Mouse (Mus musculus) heart, embryonic 14.5 days (tissue): Measurements from ENCODE around the gene Aif1. TPM values are rescaled to one million over a fixed set of nuclear protein-coding genes. Genes with fewer than 3 reads are reported as not detected.

Source experiments
- ATAC-seq: fragments of 200-750 bp; cut with Nextera tagmentation; 2 replicates; pipeline ENCODE4 v1.8.0; 2017; ENCODE audit warnings: low read depth, moderate TSS enrichment; ENCODE audit not compliant: insufficient number of reproducible peaks, insufficient read depth, low FRiP score
- H3K27ac ChIP-seq, 2 experiments: fragments of 200-500 bp in 1 of 2; fragments of 300-500 bp in 1 of 2; sonication (generic) in 1 of 2; replicated peaks in 1 of 2; 2 replicates each; pipeline ENCODE4 v1.5.1; 2012 to 2014; ENCODE audit warnings: low read depth in 2 of 2, low read length in 2 of 2, control low read depth in 1 of 2, mild to moderate bottlenecking in 1 of 2, mixed read lengths in 1 of 2; ENCODE audit not compliant: control insufficient read depth in 1 of 2, insufficient read depth in 1 of 2
- H3K27me3 ChIP-seq: fragments of 300-500 bp; sonication (generic); 2 replicates; pipeline ENCODE4 v1.6.1; 2014; ENCODE audit warnings: mild to moderate bottlenecking, low read length, control low read depth; ENCODE audit not compliant: control insufficient read depth, insufficient read depth
- H3K36me3 ChIP-seq: fragments of 300-500 bp; sonication (generic); 2 replicates; pipeline ENCODE4 v1.6.1; 2014; ENCODE audit warnings: mild to moderate bottlenecking, control low read depth, low read length, mixed read lengths; ENCODE audit not compliant: control insufficient read depth, insufficient read depth
- H3K4me1 ChIP-seq, 2 experiments: fragments of 200-500 bp in 1 of 2; fragments of 300-500 bp in 1 of 2; sonication (generic) in 1 of 2; 2 replicates each; pipeline ENCODE4 v1.6.1; 2012 to 2014; ENCODE audit warnings: low read length in 2 of 2, control low read depth in 1 of 2, mixed read lengths in 1 of 2; ENCODE audit not compliant: control insufficient read depth in 2 of 2, insufficient read depth in 2 of 2
- H3K4me2 ChIP-seq: fragments of 300-500 bp; sonication (generic); 2 replicates; pipeline ENCODE4 v1.6.1; 2014; ENCODE audit warnings: mild to moderate bottlenecking, low read length
- H3K4me3 ChIP-seq, 2 experiments: fragments of 200-500 bp in 1 of 2; fragments of 300-500 bp in 1 of 2; sonication (generic) in 1 of 2; 2 replicates each; pipeline ENCODE4 v1.5.1; 2012 to 2014; ENCODE audit warnings: low read length in 2 of 2, mild to moderate bottlenecking in 2 of 2, control low read depth in 1 of 2, low read depth in 1 of 2, moderate library complexity in 1 of 2; ENCODE audit not compliant: control insufficient read depth in 1 of 2, insufficient read depth in 1 of 2
- H3K9ac ChIP-seq: fragments of 300-500 bp; sonication (generic); 2 replicates; pipeline ENCODE4 v1.6.1; 2014; ENCODE audit warnings: mild to moderate bottlenecking, low read length
- H3K9me3 ChIP-seq: fragments of 300-500 bp; sonication (generic); 2 replicates; pipeline ENCODE4 v1.6.1; 2016; ENCODE audit warnings: low read length, control low read depth; ENCODE audit not compliant: control insufficient read depth
- WGBS: fragments of 180-500 bp; shearing (Covaris S2); extraction: QIAGEN DNeasy Blood & Tissue Kit; methylation state at CpG from one replicate; pipeline ENCODE4 v1.1.7; 2014; 5-methylcytosine and 5-hydroxymethylcytosine counted together
- polyA plus RNA-seq: library from polyadenylated mRNA; unstranded; fragments of >200 nt; fragmentation: Nextera tagmentation; extraction: Ambion mirVana; gene quantifications from 2 replicates; pipeline ENCODE4 v1.2.1, GENCODE M21; 2014

Aif1 gene
- polyA plus RNA-seq, 1 experiment from 2014 or later: 7.4 TPM

GRCm38 (mm10) chr17:35213071-35213470 is 37.2 kb upstream of the Aif1 start:
- Histone ChIP-seq H3K27me3 (no peaks in the 10 kb centered on the region), H3K9me3 (no peaks in the 10 kb centered on the region), H3K4me3 (no peak overlapping the region), H3K9ac (no peak overlapping the region), H3K4me2 (no peak overlapping the region), H3K36me3 (no peaks in the 10 kb centered on the region), H3K27ac (no peak overlapping the region), H3K4me1 (peaks cover under 1 to 4% of the 10 kb centered on the region in 2 experiments; a peak in 1 of 4 replicates)
- 90% methylated on average over 5 of the region's 5 CpGs for WGBS
- no peak for ATAC-seq

- Histone ChIP-seq H3K4me2 (no peak overlapping the region), H3K9ac (no peak overlapping the region), H3K4me1 (peaks cover 0 to 3% of the 10 kb centered on the region in 2 experiments; a peak in 1 of 4 replicates), H3K4me3 (no peak overlapping the region), H3K27me3 (0 out of 2 replicates have a peak, but pooled peaks cover 3% of the 10 kb centered on the region), H3K27ac (no peak overlapping the region), H3K9me3 (no peaks in the 10 kb centered on the region), H3K36me3 (no peaks in the 10 kb centered on the region)
- 64% methylated on average over 3 of the region's 3 CpGs for WGBS
- ATAC-seq: no peak
These were observed 34.7 kb upstream of the Aif1 start for GRCm38 (mm10) chr17:35210593-35210992.

DNA sequence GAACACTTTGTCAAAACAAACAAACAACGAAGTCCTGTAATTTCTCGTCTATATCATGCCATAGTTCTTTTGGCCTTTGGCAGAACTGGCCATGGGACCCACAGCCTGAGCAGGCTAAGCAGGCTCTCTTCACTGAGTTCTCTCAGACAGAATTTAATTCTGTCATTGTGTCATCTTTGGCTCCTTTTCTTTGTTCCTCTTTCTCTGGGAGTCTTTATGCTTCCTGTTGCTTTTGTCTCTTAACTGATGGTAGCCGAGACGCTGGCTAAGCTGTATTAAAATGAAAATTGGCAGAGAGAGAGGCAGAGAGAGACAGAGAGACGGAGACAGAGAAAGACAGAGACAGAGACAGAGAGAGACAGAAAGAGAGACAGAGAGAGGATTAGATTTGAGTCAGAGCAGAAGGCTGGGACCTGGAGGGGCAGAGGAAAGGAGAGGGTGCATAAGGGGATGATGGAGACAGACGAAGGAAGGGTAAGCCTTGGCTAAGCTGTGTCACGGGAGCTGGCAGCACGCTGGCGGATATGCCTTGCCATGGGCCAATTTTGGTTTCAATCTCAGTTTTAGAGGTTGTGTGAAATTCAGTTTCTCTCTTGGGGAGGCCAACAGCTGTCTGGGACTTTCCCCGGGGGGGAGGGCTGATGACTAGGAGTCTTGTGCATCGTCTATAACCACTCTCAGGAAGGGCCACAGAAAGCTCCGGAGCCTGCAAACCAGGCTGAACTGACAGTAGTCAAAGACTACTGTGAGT is 34.1 kb upstream of the Aif1 start:
- Histone ChIP-seq H3K27me3 (peaks cover 8% of the 10 kb centered on the region), H3K36me3 (no peaks in the 10 kb centered on the region), H3K4me2 (no peak overlapping the region), H3K9me3 (no peaks in the 10 kb centered on the region), H3K9ac (no peak overlapping the region), H3K27ac (no peak overlapping the region), H3K4me1 (peaks cover 0 to 3% of the 10 kb centered on the region in 2 experiments; a peak in 1 of 4 replicates), H3K4me3 (no peak overlapping the region)
- no peak for ATAC-seq
- 70% methylated on average over 12 of the region's 12 CpGs for WGBS

DNA sequence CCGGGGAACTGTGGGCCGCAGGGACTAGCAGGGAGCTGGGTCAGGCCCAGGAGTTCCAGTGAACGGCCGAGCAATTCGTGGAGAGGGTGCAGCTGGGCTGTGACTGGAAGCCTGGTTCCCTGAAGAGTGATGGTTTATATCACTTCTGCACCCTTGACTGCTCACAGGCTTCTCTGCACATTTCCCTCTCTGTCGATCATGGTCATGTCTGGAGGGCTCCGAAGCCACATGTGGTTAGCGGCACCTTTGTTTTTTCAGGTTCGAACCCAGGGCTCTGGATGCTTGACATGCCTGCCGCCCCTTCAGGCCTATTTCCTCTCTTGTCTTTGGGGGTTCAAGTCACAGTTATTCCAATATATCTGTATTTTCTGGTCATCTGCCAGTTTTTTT is 29.5 kb upstream of the Aif1 start:
- Histone ChIP-seq H3K36me3 (no peaks in the 10 kb centered on the region), H3K9ac (no peak overlapping the region), H3K27me3 (peaks cover 50% of the 10 kb centered on the region), H3K4me3 (no peak overlapping the region), H3K4me1 (peaks cover 0 to 3% of the 10 kb centered on the region in 2 experiments; a peak in 2 of 4 replicates), H3K9me3 (no peaks in the 10 kb centered on the region), H3K27ac (no peak overlapping the region), H3K4me2 (no peak overlapping the region)
- WGBS: 44% methylated on average over 10 of the region's 10 CpGs
- no peak for ATAC-seq

DNA sequence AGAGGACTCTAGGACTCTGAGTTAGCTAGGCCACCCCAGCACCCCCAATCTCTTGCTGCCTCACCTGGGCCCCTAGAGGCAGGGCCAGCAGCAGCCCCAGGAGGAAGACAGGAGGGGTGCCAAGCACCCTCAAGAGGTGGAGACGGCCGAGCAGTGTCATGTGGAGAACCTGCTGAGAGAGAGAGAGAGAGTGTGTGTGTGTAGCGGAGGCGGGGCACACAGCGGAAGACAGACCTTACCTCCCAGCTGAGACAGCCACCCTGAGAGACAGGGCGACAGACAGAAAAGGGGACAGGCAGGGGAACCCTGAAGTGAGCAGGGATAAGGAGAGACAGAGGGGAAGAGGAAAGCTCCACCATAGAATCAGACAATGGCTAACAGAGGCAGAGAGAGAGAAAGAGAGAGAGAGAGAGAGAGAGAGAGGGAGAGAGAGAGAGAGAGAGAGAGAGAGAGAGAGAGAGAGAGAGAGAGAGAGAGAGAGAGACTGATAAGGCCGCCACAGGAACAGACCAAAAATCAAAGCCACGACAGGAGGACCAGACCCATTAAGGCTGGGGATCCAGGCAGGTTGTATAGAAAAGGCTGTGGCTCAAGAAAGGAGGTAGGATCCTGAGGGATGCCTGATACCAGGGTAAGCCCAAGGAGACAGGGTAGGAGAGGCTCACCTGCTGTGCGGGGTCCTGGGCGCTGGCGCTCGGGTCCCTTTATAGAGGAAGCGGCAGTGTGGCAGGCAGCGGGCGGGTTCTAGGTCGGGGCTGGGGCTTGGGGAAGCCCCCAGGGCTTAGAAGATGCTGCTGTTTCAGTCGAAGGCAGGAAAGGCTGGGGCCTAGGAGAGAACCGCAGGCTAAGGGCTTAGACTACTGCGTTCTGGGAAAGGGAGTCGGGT is 28.9 kb upstream of the Aif1 start, which contains the start of gene Lta:
Gene Lta, minus strand, starts transcription at position 858 of the 886 bp plus-strand sequence.
- H3K27me3 ChIP-seq: peaks cover 56% of the 10 kb centered on the region
- ATAC-seq: no peak

DNA sequence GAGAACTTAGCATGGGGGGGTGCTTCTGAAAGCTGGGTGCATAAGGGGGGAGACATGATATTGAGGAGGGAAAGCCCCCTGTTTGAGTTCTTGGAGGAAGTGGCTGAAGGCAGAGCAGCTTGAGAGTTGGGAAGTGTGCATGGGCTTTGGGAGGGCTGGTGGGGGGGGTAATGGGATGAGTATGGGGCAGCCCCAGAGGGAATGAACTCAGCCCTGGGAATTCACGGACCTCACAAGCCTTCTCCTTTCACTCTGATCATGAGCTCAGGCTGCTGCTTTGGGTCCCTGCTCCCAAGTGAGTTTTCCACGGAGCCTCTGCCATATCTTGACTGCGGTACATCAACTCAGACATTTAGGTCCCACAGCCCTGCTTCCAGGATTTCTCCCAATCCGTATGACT is 26.6 kb upstream of the Aif1 start:
- peaks cover 71% of the 10 kb centered on the region for H3K27me3 ChIP-seq
- whole genome bisulfite sequencing: 68% methylated on average over 4 of the region's 4 CpGs

More for the DNA sequence above, 28.9 kb upstream of the Aif1 start, which contains the start of gene Lta:
- no peak within 1 kb of the TSS for H3K27ac ChIP-seq
- H3K4me3 ChIP-seq: no peak within 1 kb of the TSS
- 22% methylated on average over 20 of the region's 20 CpGs for WGBS
- no peak within 1 kb of the TSS for H3K9ac ChIP-seq
- no peaks in the 10 kb centered on the region for H3K36me3 ChIP-seq
- H3K4me1 ChIP-seq: peaks cover 0 to 3% of the 10 kb centered on the region in 2 experiments; a peak in 2 of 4 replicates
- no peak within 1 kb of the TSS for H3K4me2 ChIP-seq
- H3K9me3 ChIP-seq: no peaks in the 10 kb centered on the region

DNA sequence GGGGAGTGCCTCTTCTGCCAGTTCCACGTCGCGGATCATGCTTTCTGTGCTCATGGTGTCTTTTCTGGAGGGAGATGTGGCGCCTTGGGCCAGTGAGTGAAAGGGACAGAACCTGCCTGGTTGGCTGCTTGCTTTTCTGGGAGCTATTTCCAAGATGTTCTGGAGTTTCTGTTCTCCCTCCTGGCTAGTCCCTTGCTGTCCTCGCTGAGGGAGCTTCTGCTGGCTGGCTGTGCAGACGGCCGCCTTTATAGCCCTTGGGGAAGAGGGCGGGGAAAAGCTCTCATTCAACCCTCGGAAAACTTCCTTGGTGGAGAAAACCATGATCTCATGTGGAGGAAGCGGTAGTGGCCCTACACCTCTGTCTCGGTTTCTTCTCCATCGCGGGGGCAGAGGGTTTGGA is 25.9 kb upstream of the Aif1 start, which contains the start of gene Tnf:
Gene Tnf, minus strand, starts transcription at position 221 of the 400 bp plus-strand sequence.
- 27% methylated on average over 13 of the region's 13 CpGs for WGBS
- H3K4me1 ChIP-seq: peaks cover 0 to 3% of the 10 kb centered on the region in 2 experiments; a peak in 2 of 4 replicates
- no peaks in the 10 kb centered on the region for H3K36me3 ChIP-seq
- H3K9me3 ChIP-seq: no peaks in the 10 kb centered on the region
- H3K27me3 ChIP-seq: peaks cover 75% of the 10 kb centered on the region
- no peak within 1 kb of the TSS for H3K27ac ChIP-seq
- H3K4me3 ChIP-seq: peak within 1 kb of the TSS in 1 of 2 experiments; percentile 6; a peak in 1 of 4 replicates
- H3K4me2 ChIP-seq: 0 out of 2 replicates have a peak within 1 kb of the TSS, but pooled peaks have one; percentile 13
- no peak for ATAC-seq
- no peak within 1 kb of the TSS for H3K9ac ChIP-seq

More for the DNA sequence above, 26.6 kb upstream of the Aif1 start:
- H3K4me3 ChIP-seq: no peak overlapping the region
- no peaks in the 10 kb centered on the region for H3K36me3 ChIP-seq
- H3K4me2 ChIP-seq: no peak overlapping the region
- H3K4me1 ChIP-seq: peaks cover 0 to 3% of the 10 kb centered on the region in 2 experiments; a peak in 2 of 4 replicates
- no peak overlapping the region for H3K27ac ChIP-seq
- H3K9ac ChIP-seq: no peak overlapping the region
- ATAC-seq: no peak
- H3K9me3 ChIP-seq: no peaks in the 10 kb centered on the region
